Comparison of ENCODE assay signal across 10 mouse cellular contexts in the genomic region with DNA sequence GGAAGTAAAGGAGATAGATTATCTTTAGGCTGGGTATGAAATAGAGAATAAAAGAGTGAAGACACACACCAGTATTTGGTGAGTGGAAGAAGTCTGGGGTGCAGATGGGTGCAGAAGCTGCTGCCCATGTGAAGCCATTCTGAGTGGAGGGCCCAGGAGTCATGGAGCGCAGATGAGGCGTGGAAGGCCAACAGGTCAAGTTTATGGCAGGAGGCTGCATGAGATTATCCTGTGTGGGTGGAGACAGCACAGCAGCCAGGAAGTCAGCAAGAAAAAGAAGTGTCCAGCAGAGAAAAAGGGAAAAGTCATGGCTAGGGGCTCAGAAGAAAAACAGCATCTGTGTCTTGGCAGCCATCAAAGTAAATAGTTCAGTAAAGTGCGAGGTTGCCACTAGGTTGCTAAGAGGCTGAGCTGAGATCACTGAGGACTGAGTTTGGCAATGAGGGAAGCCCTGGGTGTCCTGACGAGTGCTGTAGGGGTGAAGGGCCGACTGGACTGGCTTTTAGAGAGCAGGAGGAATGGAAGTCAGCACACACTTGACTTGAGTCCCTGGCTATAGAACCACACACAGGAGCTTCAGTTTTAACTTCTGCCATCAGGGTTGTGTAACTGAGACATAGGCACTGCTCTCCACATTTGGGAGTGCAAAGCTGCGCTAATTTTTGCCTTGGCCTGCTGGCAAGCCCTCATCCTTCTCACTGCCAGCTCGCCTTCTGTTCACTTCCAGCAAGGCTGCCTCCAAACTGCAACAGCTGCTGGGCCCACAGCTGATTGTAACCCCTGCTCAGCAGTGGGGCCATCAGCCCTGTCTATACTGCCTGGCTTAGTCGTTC. TPM values are rescaled to one million over a fixed set of nuclear protein-coding genes. Genes with fewer than 3 reads are reported as not detected.
DNase-seq lines count a peak whose midpoint lies in the region; ATAC-seq and TF ChIP-seq lines count a peak whose summit lies in the region.
"Had no signal": no experiment of that assay in that cellular context is flagged by ENCODE, and none has a peak within 500 bp of the region (broad histone marks: within the 10 kb centered on the region; RNA-seq: fewer than 3 reads in every experiment).

No protein-coding gene starts in this region.

- no peaks in the 10 kb centered on the region for H3K27me3 ChIP-seq in neural tube, embryonic 13.5 days
- H3K27me3 ChIP-seq in hindbrain, embryonic 16.5 days (replicated peaks; ENCODE audit: control insufficient read depth, insufficient read depth, low read length) = no peaks in the 10 kb centered on the region
- H3K27me3 ChIP-seq in lung, embryonic 15.5 days = no peaks in the 10 kb centered on the region
- H3K27me3 ChIP-seq in stomach, postnatal 0 days (ENCODE audit: control insufficient read depth, insufficient read depth, low read length) = no peaks in the 10 kb centered on the region
- H3K27me3 ChIP-seq: midbrain, embryonic 12.5 days; Patski had no signal

- no peak for TF ChIP-seq EP300 in stomach, postnatal 0 days (optimal IDR thresholded peaks at IDR 0.05)

- H3K4me3 ChIP-seq in neural tube, embryonic 13.5 days = no peak overlapping the region
- no peak overlapping the region for H3K4me3 ChIP-seq in hindbrain, embryonic 16.5 days (ENCODE audit: low read length)
- no peak overlapping the region for H3K4me3 ChIP-seq in lung, embryonic 15.5 days
- H3K4me3 ChIP-seq in stomach, postnatal 0 days (ENCODE audit: low read depth, low read length) = no peak overlapping the region
- H3K4me3 ChIP-seq: midbrain, embryonic 12.5 days had no signal

- no peak overlapping the region for H3K9ac ChIP-seq in neural tube, embryonic 13.5 days
- H3K9ac ChIP-seq in hindbrain, embryonic 16.5 days (ENCODE audit: low read depth, low read length) = no peak overlapping the region
- H3K9ac ChIP-seq in lung, embryonic 15.5 days = no peak overlapping the region
- H3K9ac ChIP-seq in stomach, postnatal 0 days (ENCODE audit: low read length) = 0 out of 2 replicates have a peak overlapping the region, but pooled peaks have one; percentile 18
- H3K9ac ChIP-seq: midbrain, embryonic 12.5 days had no signal

- no peak for DNase-seq in neural tube, embryonic 10.5 days (ENCODE audit: extremely low spot score, low spot score)
- DNase-seq in frontal cortex, postnatal 36 days (ENCODE audit: low spot score in 2 of 2) = peak; percentile 58 to 75
- no peak for DNase-seq in stomach, postnatal 0 days (ENCODE audit: low spot score)
- DNase-seq in embryo, embryonic 10.5 days (ENCODE audit: low spot score) = no peak
- DNase-seq in spleen, postnatal 10 days (ENCODE audit: low spot score in 2 of 2) = no peak

- TF ChIP-seq CTCF in stomach, postnatal 0 days (IDR thresholded peaks at IDR 0.05; ENCODE audit: low read depth) = no peak

- no peaks in the 10 kb centered on the region for H3K9me3 ChIP-seq in neural tube, embryonic 13.5 days
- no peaks in the 10 kb centered on the region for H3K9me3 ChIP-seq in hindbrain, embryonic 16.5 days (ENCODE audit: control insufficient read depth, low read length)
- no peaks in the 10 kb centered on the region for H3K9me3 ChIP-seq in lung, embryonic 15.5 days
- no peaks in the 10 kb centered on the region for H3K9me3 ChIP-seq in stomach, postnatal 0 days (ENCODE audit: control insufficient read depth, low read length)
- H3K9me3 ChIP-seq: midbrain, embryonic 12.5 days had no signal

- peaks cover 25% of the 10 kb centered on the region for H3K4me1 ChIP-seq in neural tube, embryonic 13.5 days (replicated peaks)
- peaks cover 13% of the 10 kb centered on the region for H3K4me1 ChIP-seq in hindbrain, embryonic 16.5 days (ENCODE audit: control insufficient read depth, insufficient read depth, low read depth, low read length)
- H3K4me1 ChIP-seq in lung, embryonic 15.5 days = peaks cover 14% of the 10 kb centered on the region
- peaks cover 5% of the 10 kb centered on the region; the same call in 1 of the 2 replicates for H3K4me1 ChIP-seq in stomach, postnatal 0 days (replicated peaks; ENCODE audit: control insufficient read depth, insufficient read depth)
- H3K4me1 ChIP-seq: midbrain, embryonic 12.5 days had no signal

- peaks cover 6% of the 10 kb centered on the region; the same call in 1 of the 2 replicates for H3K36me3 ChIP-seq in neural tube, embryonic 13.5 days
- H3K36me3 ChIP-seq in hindbrain, embryonic 16.5 days (ENCODE audit: control insufficient read depth, insufficient read depth, low read length) = no peaks in the 10 kb centered on the region
- no peaks in the 10 kb centered on the region for H3K36me3 ChIP-seq in lung, embryonic 15.5 days
- no peaks in the 10 kb centered on the region for H3K36me3 ChIP-seq in stomach, postnatal 0 days (ENCODE audit: control insufficient read depth, insufficient read depth, low read length)
- H3K36me3 ChIP-seq: midbrain, embryonic 12.5 days had no signal

- H3K27ac ChIP-seq in neural tube, embryonic 13.5 days (replicated peaks) = peak overlapping the region; percentile 69
- peak overlapping the region; percentile 61 for H3K27ac ChIP-seq in hindbrain, embryonic 16.5 days (ENCODE audit: low read depth, low read length)
- no peak overlapping the region for H3K27ac ChIP-seq in lung, embryonic 15.5 days
- H3K27ac ChIP-seq in stomach, postnatal 0 days (replicated peaks) = no peak overlapping the region
- H3K27ac ChIP-seq: midbrain, embryonic 12.5 days had no signal

- H3K4me2 ChIP-seq in neural tube, embryonic 13.5 days = no peak overlapping the region
- H3K4me2 ChIP-seq in hindbrain, embryonic 16.5 days (ENCODE audit: low read length) = 0 out of 2 replicates have a peak overlapping the region, but pooled peaks have one; percentile 4
- H3K4me2 ChIP-seq in lung, embryonic 15.5 days = no peak overlapping the region
- H3K4me2 ChIP-seq in stomach, postnatal 0 days (replicated peaks; ENCODE audit: low read depth) = no peak overlapping the region
- H3K4me2 ChIP-seq: midbrain, embryonic 12.5 days had no signal

- peak; percentile 73; the same call in 1 of the 2 replicates for ATAC-seq in neural tube, embryonic 13.5 days (ENCODE audit: low read depth)
- ATAC-seq in hindbrain, embryonic 16.5 days = peak; percentile 86
- peak; percentile 46; the same call in 1 of the 2 replicates for ATAC-seq in lung, embryonic 15.5 days (ENCODE audit: borderline replicate concordance, extremely low read depth, low FRiP score, low TSS enrichment)
- ATAC-seq in stomach, postnatal 0 days (ENCODE audit: low FRiP score, low TSS enrichment) = no peak
- ATAC-seq: Patski had no signal

- 64% methylated on average over 8 of the region's 8 CpGs for WGBS in neural tube, embryonic 13.5 days
- 47% methylated on average over 8 of the region's 8 CpGs for WGBS in hindbrain, embryonic 16.5 days
- 54% methylated on average over 8 of the region's 8 CpGs for WGBS in lung, embryonic 15.5 days
- WGBS in stomach, postnatal 0 days = 58% methylated on average over 8 of the region's 8 CpGs

RNA-seq across cellular contexts. Expression of a gene that starts 8.1 kb away (rescaled TPM):
- polyA plus RNA-seq in neural tube, embryonic 13.5 days (2015; fragmentation: Nextera tagmentation; extraction: Ambion mirVana) = 20.7 and 21.1 TPM in 2 replicates
- polyA plus RNA-seq in hindbrain, embryonic 16.5 days (2015; fragmentation: Nextera tagmentation; extraction: Ambion mirVana) = 22.0 and 24.0 TPM in 2 replicates
- polyA plus RNA-seq in lung, embryonic 15.5 days (2015; fragmentation: Nextera tagmentation; extraction: Ambion mirVana) = 15.7 and 20.6 TPM in 2 replicates
- polyA plus RNA-seq in stomach, postnatal 0 days (2015; fragmentation: Nextera tagmentation; extraction: Ambion mirVana) = 11.2 and 11.8 TPM in 2 replicates

RNA-seq across cellular contexts. Expression of a gene that starts 39.6 kb away (rescaled TPM):
- 116 and 134 TPM in 2 replicates for polyA plus RNA-seq in neural tube, embryonic 13.5 days (2015; fragmentation: Nextera tagmentation; extraction: Ambion mirVana)
- polyA plus RNA-seq in hindbrain, embryonic 16.5 days (2015; fragmentation: Nextera tagmentation; extraction: Ambion mirVana) = 89.3 and 102 TPM in 2 replicates
- polyA plus RNA-seq in lung, embryonic 15.5 days (2015; fragmentation: Nextera tagmentation; extraction: Ambion mirVana) = 159 and 160 TPM in 2 replicates
- polyA plus RNA-seq in stomach, postnatal 0 days (2015; fragmentation: Nextera tagmentation; extraction: Ambion mirVana) = 60.2 and 64.5 TPM in 2 replicates

Comparison
In these comparisons a context has a peak if more than half of its experiments do, and no peak if none do; other contexts are left out.
1. H3K27ac ChIP-seq: peak in neural tube, embryonic 13.5 days (single experiment) and hindbrain, embryonic 16.5 days (single experiment); none in lung, embryonic 15.5 days (single experiment) and stomach, postnatal 0 days (single experiment).
2. DNase-seq: peak in frontal cortex, postnatal 36 days (2 of 2); none in neural tube, embryonic 10.5 days (single experiment), stomach, postnatal 0 days (single experiment), embryo, embryonic 10.5 days (single experiment) and spleen, postnatal 10 days (0 of 2).